Mouse (Mus musculus) heart, postnatal 0 days (tissue): Measurements from ENCODE around the gene Olfr275. TPM values are rescaled to one million over a fixed set of nuclear protein-coding genes. Genes with fewer than 3 reads are reported as not detected.
"Not testable (repeated sequence)": the region's sequence is repeated elsewhere in the genome, so short reads cannot be mapped to it uniquely, and the experiment has no call there.

Experiments used
- ATAC-seq: fragments of 200-750 bp; cut with Nextera tagmentation; 2 replicates; pipeline ENCODE4 v1.8.0; 2017; ENCODE audit warnings: low read depth, moderate number of reproducible peaks, moderate library complexity; ENCODE audit not compliant: insufficient read depth
- DNase-seq: peaks from one replicate; pipeline ENCODE4 v3.0.0-alpha.2; 2016; ENCODE audit warnings: low spot score
- H3K27ac ChIP-seq: fragments of 300-500 bp; sonication (generic); 2 replicates; pipeline ENCODE4 v1.5.1; 2014; ENCODE audit warnings: low read depth, mild to moderate bottlenecking
- H3K27me3 ChIP-seq: fragments of 300-500 bp; sonication (generic); 2 replicates; pipeline ENCODE4 v1.6.1; 2014; ENCODE audit warnings: low read length, mixed read lengths; ENCODE audit not compliant: control insufficient read depth, insufficient read depth
- H3K36me3 ChIP-seq: fragments of 300-500 bp; sonication (generic); replicated peaks from 2 replicates; pipeline ENCODE4 v1.6.1; 2014; ENCODE audit warnings: low read length, mixed read lengths; ENCODE audit not compliant: control insufficient read depth, insufficient read depth
- H3K4me1 ChIP-seq: fragments of 300-500 bp; sonication (generic); 2 replicates; pipeline ENCODE4 v1.6.1; 2014; ENCODE audit warnings: antibody characterized with exemption; ENCODE audit not compliant: control insufficient read depth, insufficient read depth
- H3K4me2 ChIP-seq: fragments of 300-500 bp; sonication (generic); 2 replicates; pipeline ENCODE4 v1.6.1; 2014; ENCODE audit warnings: low read depth, mild to moderate bottlenecking, low read length, moderate library complexity
- H3K4me3 ChIP-seq: fragments of 300-500 bp; sonication (generic); 2 replicates; pipeline ENCODE4 v1.5.1; 2014; ENCODE audit warnings: low read depth, low read length
- H3K9ac ChIP-seq: fragments of 300-500 bp; sonication (generic); replicated peaks from 2 replicates; pipeline ENCODE4 v1.6.1; 2014; ENCODE audit warnings: low read depth, low read length, mixed read lengths
- H3K9me3 ChIP-seq: fragments of 300-500 bp; sonication (generic); replicated peaks from 2 replicates; pipeline ENCODE4 v1.6.1; 2016; ENCODE audit warnings: low read length; ENCODE audit not compliant: control insufficient read depth
- CTCF ChIP-seq: IDR thresholded peaks from 2 replicates; pipeline ENCODE4 v1.5.1; 2016; ENCODE audit warnings: antibody characterized with exemption, control low read depth, low read depth
- EP300 ChIP-seq: IDR thresholded peaks from 2 replicates; pipeline ENCODE4 v1.6.1; 2016; ENCODE audit warnings: antibody characterized with exemption, low read depth
- WGBS: fragments of 180-500 bp; shearing (Covaris S2); extraction: QIAGEN DNeasy Blood & Tissue Kit; methylation state at CpG from one replicate; pipeline ENCODE4 v1.1.7; 2014; 5-methylcytosine and 5-hydroxymethylcytosine counted together
- polyA plus RNA-seq: library from polyadenylated mRNA; unstranded; fragments of >200 nt; fragmentation: Nextera tagmentation; extraction: Ambion mirVana; gene quantifications from 2 replicates; pipeline ENCODE4 v1.2.1, GENCODE M21; 2015
- total RNA-seq: library from RNA; depleted of rRNA; stranded (reverse); fragments of >200 nt; gene quantifications from 2 replicates; pipeline ENCODE4 v1.2.3, GENCODE M21; 2014; ENCODE audit warnings: low replicate concordance; rRNA removed

Gene Olfr275
- total RNA-seq (not detected in 2 replicates), polyA plus RNA-seq (not detected in 2 replicates)

DNA sequence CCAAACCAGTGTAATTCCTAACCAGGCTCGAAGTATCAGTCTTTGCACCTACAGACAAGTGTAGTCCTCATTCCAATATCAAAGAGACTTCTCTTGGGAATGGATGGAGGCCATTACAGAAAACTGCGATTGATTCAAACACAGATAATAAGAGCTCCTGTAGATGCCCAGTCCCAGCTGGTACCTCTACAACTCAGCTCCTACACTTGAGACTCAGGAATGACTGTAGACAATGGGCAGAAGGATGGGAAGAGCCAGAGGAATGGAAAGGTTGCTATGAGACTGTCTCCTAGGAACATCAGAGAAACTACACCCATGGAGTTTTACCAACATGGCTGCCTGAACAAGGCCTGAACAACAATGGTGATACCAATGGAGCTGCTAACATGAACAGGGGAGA is at the start of gene Olfr275:
Olfr275 (plus strand) TSS at position 301 of the 400 bp plus-strand sequence.
- 83% methylated on average over 2 of the region's 2 CpGs for WGBS
- Histone ChIP-seq H3K4me3 (no peak within 1 kb of the TSS), H3K4me2 (no peak within 1 kb of the TSS)

DNA sequence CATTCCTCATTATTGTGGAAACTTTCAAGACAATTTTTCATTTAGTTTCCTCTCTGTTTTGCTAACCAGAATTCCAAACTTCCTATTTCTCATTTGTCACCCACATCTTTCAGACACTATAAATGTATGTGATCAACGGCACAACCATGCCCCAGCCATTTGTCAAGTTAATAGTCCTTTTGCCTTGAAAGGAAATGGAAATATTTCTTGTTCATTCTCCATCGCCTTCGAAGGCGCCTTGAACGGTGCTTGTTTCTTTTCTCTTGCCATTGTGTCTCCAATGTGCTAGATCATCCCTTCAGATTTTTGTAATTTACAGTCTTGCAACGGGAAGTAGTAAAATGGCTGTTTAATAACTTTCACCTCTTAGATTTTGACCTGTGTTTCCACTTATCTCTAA is 48.8 kb upstream of the Olfr275 start:
- TF ChIP-seq CTCF: no peak
- no peak for TF ChIP-seq EP300
- DNase-seq (no peak), ATAC-seq (no peak)
- no peaks in the 10 kb centered on the region for H3K27me3 ChIP-seq
- H3K9me3 ChIP-seq: no peaks in the 10 kb centered on the region
- H3K4me2 ChIP-seq: no peak overlapping the region
- no peaks in the 10 kb centered on the region for H3K4me1 ChIP-seq
- H3K4me3 ChIP-seq: no peak overlapping the region
- H3K9ac ChIP-seq: no peak overlapping the region
- H3K27ac ChIP-seq: no peak overlapping the region
- WGBS: 83% methylated on average over 6 of the region's 6 CpGs
- no peaks in the 10 kb centered on the region for H3K36me3 ChIP-seq

More for the DNA sequence above, at the start of gene Olfr275:
- Histone ChIP-seq H3K36me3 (no peaks in the 10 kb centered on the region), H3K4me1 (no peaks in the 10 kb centered on the region), H3K9ac (no peak within 1 kb of the TSS), H3K27ac (no peak within 1 kb of the TSS), H3K27me3 (no peaks in the 10 kb centered on the region), H3K9me3 (no peaks in the 10 kb centered on the region)
- DNase-seq (no peak), ATAC-seq (no peak)
- TF ChIP-seq EP300 (no peak), CTCF (no peak)

DNA sequence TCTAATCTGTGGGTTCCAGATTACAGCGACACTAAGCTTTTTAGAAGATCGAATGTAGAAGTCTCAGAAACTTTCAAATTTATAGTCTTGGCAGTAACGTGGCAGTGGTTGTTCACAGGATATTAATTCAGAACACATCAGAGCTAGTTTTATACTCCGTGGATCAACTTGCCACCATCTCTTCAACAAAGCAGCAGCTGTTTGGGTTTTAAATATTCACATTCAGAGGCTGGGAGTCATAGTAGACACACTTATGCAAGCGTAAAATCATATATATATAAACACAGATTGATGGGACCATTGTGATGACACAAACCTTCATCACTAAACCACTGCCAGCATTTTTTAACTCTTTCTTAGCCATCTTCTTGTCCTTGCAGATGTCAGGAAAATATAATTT is 42.2 kb upstream of the Olfr275 start:
- no peaks in the 10 kb centered on the region for H3K9me3 ChIP-seq
- 74% methylated on average over 5 of the region's 5 CpGs for WGBS
- no peaks in the 10 kb centered on the region for H3K27me3 ChIP-seq
- no peak for ATAC-seq
- no peak overlapping the region for H3K9ac ChIP-seq
- H3K27ac ChIP-seq: no peak overlapping the region
- TF ChIP-seq EP300 (no peak), CTCF (no peak)
- H3K36me3 ChIP-seq: no peaks in the 10 kb centered on the region
- no peak for DNase-seq
- H3K4me3 ChIP-seq: no peak overlapping the region
- no peaks in the 10 kb centered on the region for H3K4me1 ChIP-seq
- H3K4me2 ChIP-seq: no peak overlapping the region

DNA sequence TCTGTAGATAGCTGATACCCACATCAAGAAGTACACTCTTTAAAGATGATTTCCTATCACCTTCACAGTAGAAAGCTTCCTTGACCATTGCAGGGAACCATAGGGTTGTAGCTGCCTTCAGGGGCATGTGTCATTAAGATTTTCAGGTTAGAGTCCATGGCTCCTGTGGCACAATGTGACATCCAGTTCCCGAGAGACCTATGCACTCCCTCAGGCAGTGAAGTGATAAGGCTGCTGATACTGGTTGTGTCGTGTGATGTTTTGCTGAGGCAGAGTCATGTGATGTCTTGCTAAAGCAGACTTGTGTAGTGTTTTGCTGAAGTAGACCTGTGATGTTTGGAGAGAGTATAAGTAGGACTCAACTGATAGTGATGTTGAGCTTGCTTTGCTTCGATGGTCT is 14.4 kb upstream of the Olfr275 start:
- Histone ChIP-seq H3K4me2 (no peak overlapping the region), H3K36me3 (no peaks in the 10 kb centered on the region), H3K4me1 (no peaks in the 10 kb centered on the region), H3K9me3 (no peaks in the 10 kb centered on the region), H3K9ac (no peak overlapping the region), H3K27me3 (no peaks in the 10 kb centered on the region), H3K4me3 (no peak overlapping the region), H3K27ac (no peak overlapping the region)
- ATAC-seq (no peak), DNase-seq (no peak)
- no peak for TF ChIP-seq CTCF
- TF ChIP-seq EP300: no peak
- WGBS: 20% methylated on average over 3 of the region's 3 CpGs

DNA sequence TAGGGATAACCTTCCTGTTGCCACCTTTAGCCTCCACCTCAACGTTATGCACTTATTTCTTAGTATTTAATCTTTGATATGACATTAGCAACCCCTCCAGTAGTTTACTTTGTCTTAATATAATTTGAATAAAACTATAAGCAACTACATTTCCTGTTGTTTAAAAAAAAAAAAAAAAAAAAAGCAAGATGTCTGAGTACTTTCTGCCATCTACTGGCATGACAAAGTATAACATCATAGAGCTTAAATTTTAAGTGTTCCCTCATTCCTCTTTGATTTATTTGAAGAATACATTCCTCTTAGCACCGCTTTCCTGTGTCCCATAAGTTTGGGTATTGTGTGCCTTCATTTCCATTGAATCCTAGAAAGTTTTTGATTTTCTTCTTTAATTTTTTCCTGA is 2.5 kb upstream of the Olfr275 start:
- no peaks in the 10 kb centered on the region for H3K9me3 ChIP-seq
- H3K4me3 ChIP-seq: no peak overlapping the region
- no peaks in the 10 kb centered on the region for H3K27me3 ChIP-seq
- no peak for ATAC-seq
- DNase-seq: peak; percentile 13
- H3K4me1 ChIP-seq: no peaks in the 10 kb centered on the region
- no peaks in the 10 kb centered on the region for H3K36me3 ChIP-seq
- H3K9ac ChIP-seq: no peak overlapping the region
- H3K4me2 ChIP-seq: no peak overlapping the region
- no peak overlapping the region for H3K27ac ChIP-seq
- no peak for TF ChIP-seq EP300
- peak; percentile 31 for TF ChIP-seq CTCF
- 23% methylated on average over 2 of the region's 2 CpGs for WGBS

DNA sequence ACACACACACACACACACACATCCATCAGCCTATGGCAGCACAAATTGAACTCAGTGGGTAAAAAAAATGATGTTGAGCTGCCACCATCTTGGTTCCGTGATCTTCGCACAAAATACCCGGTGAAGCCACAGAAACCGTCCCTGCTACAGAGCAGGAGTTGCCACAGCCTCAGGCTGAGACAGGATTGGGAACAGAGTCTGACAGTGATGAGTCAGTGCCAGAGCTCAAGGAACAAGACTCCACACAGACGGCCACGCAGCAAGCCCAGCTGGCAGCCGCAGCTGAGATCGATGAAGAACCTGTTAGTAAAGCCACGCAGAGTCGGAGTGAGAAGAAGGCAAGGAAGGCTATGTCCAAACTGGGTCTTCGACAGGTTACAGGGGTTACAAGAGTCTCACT is 7.0 kb downstream of the Olfr275 start:
- Histone ChIP-seq H3K27me3 (no peaks in the 10 kb centered on the region), H3K9ac (no peak overlapping the region), H3K27ac (no peak overlapping the region), H3K9me3 (no peaks in the 10 kb centered on the region), H3K36me3 (no peaks in the 10 kb centered on the region), H3K4me3 (no peak overlapping the region), H3K4me1 (no peaks in the 10 kb centered on the region), H3K4me2 (no peak overlapping the region)
- no peak for TF ChIP-seq EP300
- no peak for TF ChIP-seq CTCF
- DNase-seq (no peak), ATAC-seq (no peak)
- WGBS: 93% methylated on average over 11 of the region's 11 CpGs

DNA sequence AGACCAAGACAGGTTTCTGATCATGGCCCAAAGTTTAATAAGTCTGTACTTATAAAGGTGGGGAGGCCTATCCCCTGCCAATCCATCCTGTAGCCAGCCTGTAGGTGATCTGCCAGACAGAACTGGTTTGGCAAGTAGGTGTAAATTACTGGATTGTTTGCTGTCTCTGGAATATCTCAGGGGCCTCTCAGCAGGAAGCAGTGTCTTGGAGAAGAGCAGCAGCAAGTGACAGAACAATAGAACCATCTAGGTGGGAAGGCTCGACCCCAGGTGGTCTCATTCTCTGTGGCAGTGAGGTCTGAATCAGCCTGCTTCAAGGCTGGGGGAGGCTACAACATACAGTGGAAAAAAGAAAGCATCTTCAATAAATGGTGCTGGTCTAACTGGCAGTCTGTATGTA is 31.0 kb downstream of the Olfr275 start:
- not testable (repeated sequence) for H3K4me1 ChIP-seq, H3K27me3 ChIP-seq, DNase-seq, H3K4me3 ChIP-seq, ATAC-seq, H3K36me3 ChIP-seq, H3K27ac ChIP-seq, H3K9me3 ChIP-seq, H3K4me2 ChIP-seq, H3K9ac ChIP-seq
- WGBS: 21% methylated on average over 1 of the region's 1 CpGs
